Mouse (Mus musculus) spleen, adult 2 months (tissue): Measurements from ENCODE around the gene Spin1. TPM values are rescaled to one million over a fixed set of nuclear protein-coding genes. Genes with fewer than 3 reads are reported as not detected.

ENCODE experiments used
- DNase-seq, 2 experiments: peaks; one replicate each; pipeline versions ENCODE4 v3.0.0 to v3.0.0-alpha.2; 2012 to 2021; ENCODE audit warnings: low spot score in 2 of 2, low read depth in 1 of 2
- H3K27ac ChIP-seq: fragments of 200-500 bp; 2 replicates; pipeline ENCODE4 v1.5.1; 2012; ENCODE audit warnings: low read length, inconsistent platforms; ENCODE audit not compliant: insufficient read depth
- H3K27me3 ChIP-seq: fragments of 200-500 bp; 2 replicates; pipeline ENCODE4 v1.6.1; 2012; ENCODE audit warnings: mild to moderate bottlenecking, moderate library complexity, low read length, inconsistent platforms; ENCODE audit not compliant: control insufficient read depth, insufficient read depth
- H3K36me3 ChIP-seq: fragments of 200-500 bp; 2 replicates; pipeline ENCODE4 v1.6.1; 2012; ENCODE audit warnings: mild to moderate bottlenecking, low read length, inconsistent platforms; ENCODE audit not compliant: control insufficient read depth, insufficient read depth
- H3K4me1 ChIP-seq: fragments of 200-500 bp; 2 replicates; pipeline ENCODE4 v1.6.1; 2011; ENCODE audit warnings: inconsistent platforms; ENCODE audit not compliant: control insufficient read depth, insufficient read depth, insufficient read length
- H3K4me3 ChIP-seq: fragments of 200-500 bp; 2 replicates; pipeline ENCODE4 v1.5.1; 2011; ENCODE audit warnings: mild to moderate bottlenecking, inconsistent platforms; ENCODE audit not compliant: insufficient read depth, insufficient read length; ENCODE audit errors: extremely low read depth
- CTCF ChIP-seq: fragments of 200-500 bp; IDR thresholded peaks from 2 replicates; pipeline ENCODE4 v1.5.1; 2011; ENCODE audit warnings: mild to moderate bottlenecking, inconsistent platforms; ENCODE audit not compliant: insufficient read depth, insufficient read length, insufficient replicate concordance; ENCODE audit errors: extremely low read depth
- POLR2A ChIP-seq: fragments of 200-500 bp; IDR thresholded peaks from 2 replicates; pipeline ENCODE4 v1.6.1; 2011; ENCODE audit warnings: low read depth, low read length, inconsistent platforms
- WGBS: fragments of 180-500 bp; shearing (Covaris S2); methylation state at CpG from one replicate; pipeline ENCODE4 v1.1.7; 2018; 5-methylcytosine and 5-hydroxymethylcytosine counted together
- polyA plus RNA-seq: library from polyadenylated mRNA; depleted of rRNA; stranded (reverse); fragments of >200 nt; gene quantifications from 2 replicates; pipeline ENCODE4 v1.2.3, GENCODE M21; 2012; rRNA removed

Spin1 gene
- polyA plus RNA-seq, 1 experiment: 12.2 TPM

- Histone ChIP-seq H3K36me3 (no peaks in the 10 kb centered on the region), H3K27me3 (no peaks in the 10 kb centered on the region), H3K4me1 (no peaks in the 10 kb centered on the region), H3K4me3 (no peak overlapping the region), H3K27ac (no peak overlapping the region)
- WGBS: 82% methylated on average over 6 of the region's 6 CpGs
- TF ChIP-seq CTCF (no peak), POLR2A (no peak)
- DNase-seq: no peak
Measured at GRCm38 (mm10) chr13:51191416-51192140, 90.9 kb downstream of the Spin1 start.

GRCm38 (mm10) chr13:51193893-51194292, 93.2 kb downstream of the Spin1 start:
- no peaks in the 10 kb centered on the region for H3K36me3 ChIP-seq
- no peak overlapping the region for H3K27ac ChIP-seq
- TF ChIP-seq POLR2A: no peak
- TF ChIP-seq CTCF: no peak
- 25% methylated on average over 15 of the region's 15 CpGs for WGBS
- no peak overlapping the region for H3K4me3 ChIP-seq
- H3K4me1 ChIP-seq: no peaks in the 10 kb centered on the region
- DNase-seq: no peak
- no peaks in the 10 kb centered on the region for H3K27me3 ChIP-seq

GRCm38 (mm10) chr13:51197699-51198098, 97.0 kb downstream of the Spin1 start:
- no peak for TF ChIP-seq CTCF
- TF ChIP-seq POLR2A: no peak
- Histone ChIP-seq H3K36me3 (no peaks in the 10 kb centered on the region), H3K27ac (no peak overlapping the region), H3K4me3 (no peak overlapping the region), H3K27me3 (no peaks in the 10 kb centered on the region), H3K4me1 (no peaks in the 10 kb centered on the region)
- no peak for DNase-seq
- 89% methylated on average over 3 of the region's 3 CpGs for WGBS

- H3K4me1 ChIP-seq: no peaks in the 10 kb centered on the region
- H3K27ac ChIP-seq: no peak overlapping the region
- TF ChIP-seq POLR2A (no peak), CTCF (no peak)
- WGBS: 82% methylated on average over 5 of the region's 5 CpGs
- no peaks in the 10 kb centered on the region for H3K36me3 ChIP-seq
- DNase-seq: no peak
- H3K4me3 ChIP-seq: no peak overlapping the region
- no peaks in the 10 kb centered on the region for H3K27me3 ChIP-seq
Measured at GRCm38 (mm10) chr13:51198186-51198585, 97.5 kb downstream of the Spin1 start.

Other genes with a start within 250 kb of the Spin1 start
- gene Nxnl2, start 70.1 kb downstream of the Spin1 start, polyA plus RNA-seq: 1.1 and 1.4 TPM in 2 replicates